Mouse (Mus musculus) liver, adult 2 months (tissue): ENCODE results near the gene Ube2h. TPM values are rescaled to one million over a fixed set of nuclear protein-coding genes. Genes with fewer than 3 reads are reported as not detected.
"Not testable (repeated sequence)": the region's sequence is repeated elsewhere in the genome, so short reads cannot be mapped to it uniquely, and the experiment has no call there.

Experiments
- DNase-seq: peaks from one replicate; pipeline ENCODE4 v3.0.0-alpha.2; 2011; ENCODE audit warnings: low read depth, low spot score; ENCODE audit errors: extremely low read depth
- H3K27ac ChIP-seq: fragments of 200-500 bp; replicated peaks from 2 replicates; pipeline ENCODE4 v1.5.1; 2012; ENCODE audit warnings: low read depth, mild to moderate bottlenecking, control low read depth, inconsistent platforms, low read length; ENCODE audit not compliant: insufficient read depth
- H3K27me3 ChIP-seq: fragments of 200-500 bp; 2 replicates; pipeline ENCODE4 v1.6.1; 2012; ENCODE audit warnings: mild to moderate bottlenecking, moderate library complexity, low read length, inconsistent platforms; ENCODE audit not compliant: control insufficient read depth, insufficient read depth
- H3K36me3 ChIP-seq: fragments of 200-500 bp; 2 replicates; pipeline ENCODE4 v1.6.1; 2012; ENCODE audit warnings: low read length, inconsistent platforms; ENCODE audit not compliant: control insufficient read depth, insufficient read depth
- H3K4me1 ChIP-seq: fragments of 200-500 bp; 2 replicates; pipeline ENCODE4 v1.6.1; 2011; ENCODE audit warnings: low read length; ENCODE audit not compliant: control insufficient read depth, insufficient read depth
- H3K4me3 ChIP-seq: fragments of 200-500 bp; 2 replicates; pipeline ENCODE4 v1.5.1; 2011; ENCODE audit warnings: low read depth, mild to moderate bottlenecking, control low read depth, low read length, moderate library complexity; ENCODE audit not compliant: insufficient read depth
- H3K79me2 ChIP-seq: fragments of 200-500 bp; 2 replicates; pipeline ENCODE4 v1.6.1; 2012; ENCODE audit warnings: inconsistent platforms, mild to moderate bottlenecking, low read length, moderate library complexity; ENCODE audit not compliant: control insufficient read depth, insufficient read depth
- H3K9ac ChIP-seq: fragments of 200-500 bp; 2 replicates; pipeline ENCODE4 v1.6.1; 2012; ENCODE audit warnings: low read depth, mild to moderate bottlenecking, control low read depth, inconsistent platforms, low read length
- CTCF ChIP-seq: fragments of 200-500 bp; IDR thresholded peaks from 2 replicates; pipeline ENCODE4 v1.5.1; 2011; ENCODE audit warnings: low read depth, low read length, control low read depth
- POLR2A ChIP-seq: fragments of 200-500 bp; IDR thresholded peaks from 2 replicates; pipeline ENCODE4 v1.6.1; 2011; ENCODE audit warnings: low read length, control low read depth; ENCODE audit not compliant: insufficient read depth; ENCODE audit errors: extremely low read depth
- WGBS: fragments of 180-500 bp; shearing (Covaris S2); methylation state at CpG from one replicate; pipeline ENCODE4 v1.1.7; 2018; 5-methylcytosine and 5-hydroxymethylcytosine counted together
- polyA plus RNA-seq: library from polyadenylated mRNA; depleted of rRNA; stranded (reverse); fragments of >200 nt; gene quantifications from 2 replicates; pipeline ENCODE4 v1.2.3, GENCODE M21; 2012
- total RNA-seq: library from RNA; depleted of rRNA; stranded (reverse); fragments of >200 nt; gene quantifications from 2 replicates; pipeline ENCODE4 v1.2.3, GENCODE M21; 2014

The Ube2h gene
- total and polyA plus RNA-seq, 2 experiments = 30.9 to 43.3 TPM

- no peak for DNase-seq
- no peak overlapping the region for H3K4me3 ChIP-seq
- no peak overlapping the region for H3K9ac ChIP-seq
- WGBS = 89% methylated on average over 4 of the region's 4 CpGs
- H3K4me1 ChIP-seq = no peaks in the 10 kb centered on the region
- H3K79me2 ChIP-seq = no peaks in the 10 kb centered on the region
- TF ChIP-seq POLR2A = no peak
- TF ChIP-seq CTCF = no peak
- H3K27ac ChIP-seq = no peak overlapping the region
- H3K27me3 ChIP-seq = no peaks in the 10 kb centered on the region
- H3K36me3 ChIP-seq = no peaks in the 10 kb centered on the region
Measured at GRCm38 (mm10) chr6:30321002-30321401, 16.7 kb upstream of the Ube2h start.

GRCm38 (mm10) chr6:30319216-30319615, 14.9 kb upstream of the Ube2h start:
- no peaks in the 10 kb centered on the region for H3K4me1 ChIP-seq
- H3K27me3 ChIP-seq = no peaks in the 10 kb centered on the region
- H3K36me3 ChIP-seq = no peaks in the 10 kb centered on the region
- WGBS = 84% methylated on average over 5 of the region's 5 CpGs
- no peak overlapping the region for H3K9ac ChIP-seq
- no peaks in the 10 kb centered on the region for H3K79me2 ChIP-seq
- no peak overlapping the region for H3K4me3 ChIP-seq
- no peak overlapping the region for H3K27ac ChIP-seq
- no peak for DNase-seq
- TF ChIP-seq CTCF (no peak), POLR2A (no peak)

DNA sequence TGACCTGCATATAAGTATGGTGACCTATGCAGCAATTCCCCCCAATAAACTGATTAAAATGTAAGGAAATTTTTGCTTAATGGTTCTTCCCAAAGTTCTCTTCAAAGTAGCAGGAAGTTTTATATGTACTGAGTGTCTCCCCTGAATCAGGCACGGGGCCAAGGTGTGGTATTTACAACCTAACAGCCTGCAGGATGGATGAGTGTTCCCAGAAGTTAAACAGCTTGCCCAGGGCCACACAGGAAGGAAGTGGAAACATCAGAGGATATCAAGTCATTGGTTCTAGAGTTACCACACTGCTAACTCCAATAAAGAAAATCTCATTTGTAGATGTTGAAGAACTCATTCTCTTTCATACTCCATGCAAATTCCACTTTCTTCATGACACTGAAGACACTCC, 7.7 kb upstream of the Ube2h start:
- no peaks in the 10 kb centered on the region for H3K4me1 ChIP-seq
- H3K4me3 ChIP-seq = no peak overlapping the region
- no peak overlapping the region for H3K27ac ChIP-seq
- WGBS = 68% methylated on average over 1 of the region's 1 CpGs
- no peak overlapping the region for H3K9ac ChIP-seq
- TF ChIP-seq CTCF = no peak
- TF ChIP-seq POLR2A = no peak
- H3K36me3 ChIP-seq = no peaks in the 10 kb centered on the region
- no peaks in the 10 kb centered on the region for H3K79me2 ChIP-seq
- H3K27me3 ChIP-seq = no peaks in the 10 kb centered on the region
- no peak for DNase-seq

GRCm38 (mm10) chr6:30308751-30309150, 4.4 kb upstream of the Ube2h start:
- WGBS = 76% methylated on average over 4 of the region's 4 CpGs
- H3K4me3 ChIP-seq = no peak overlapping the region
- no peak for TF ChIP-seq CTCF
- TF ChIP-seq POLR2A = no peak
- H3K79me2 ChIP-seq = 0 out of 2 replicates have a peak, but pooled peaks cover 3% of the 10 kb centered on the region
- no peak for DNase-seq
- no peaks in the 10 kb centered on the region for H3K27me3 ChIP-seq
- no peak overlapping the region for H3K27ac ChIP-seq
- H3K9ac ChIP-seq = no peak overlapping the region
- H3K4me1 ChIP-seq = 0 out of 2 replicates have a peak, but pooled peaks cover 2% of the 10 kb centered on the region
- no peaks in the 10 kb centered on the region for H3K36me3 ChIP-seq

DNA sequence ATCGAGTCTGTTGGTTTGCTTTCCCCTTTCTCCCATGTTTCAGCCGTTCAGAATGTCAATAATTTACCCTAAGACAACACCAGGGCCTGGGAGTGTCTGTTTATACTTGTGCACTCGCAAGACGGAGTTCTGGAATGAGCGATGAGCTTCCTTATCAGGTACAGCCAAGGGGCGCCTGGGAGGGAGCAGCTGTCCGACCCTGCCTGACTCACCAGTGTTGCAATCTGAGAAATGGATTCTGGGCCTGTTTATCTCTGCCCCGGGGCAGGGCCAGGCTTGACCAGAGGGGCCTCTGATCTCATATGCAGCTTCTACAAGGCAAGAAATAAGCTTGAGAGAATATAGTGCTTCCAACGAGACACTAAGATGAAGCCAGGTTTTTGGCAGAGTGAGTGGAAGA, 3.4 kb upstream of the Ube2h start:
- H3K79me2 ChIP-seq = peaks cover 11% of the 10 kb centered on the region; the same call in 1 of the 2 replicates
- no peak overlapping the region for H3K9ac ChIP-seq
- no peak overlapping the region for H3K4me3 ChIP-seq
- DNase-seq = peak; percentile 61
- WGBS = 10% methylated on average over 9 of the region's 9 CpGs
- H3K4me1 ChIP-seq = 0 out of 2 replicates have a peak, but pooled peaks cover 2% of the 10 kb centered on the region
- TF ChIP-seq POLR2A (no peak), CTCF (no peak)
- no peaks in the 10 kb centered on the region for H3K27me3 ChIP-seq
- H3K36me3 ChIP-seq = no peaks in the 10 kb centered on the region
- H3K27ac ChIP-seq = no peak overlapping the region

- H3K79me2 ChIP-seq = peaks cover 16% of the 10 kb centered on the region; the same call in 1 of the 2 replicates
- peak overlapping the region; percentile 93 for H3K27ac ChIP-seq
- not testable (repeated sequence) for H3K36me3 ChIP-seq, DNase-seq, H3K27me3 ChIP-seq
- peak overlapping the region; percentile 93 for H3K9ac ChIP-seq
- peak overlapping the region; percentile 69 for H3K4me3 ChIP-seq
- WGBS = 1% methylated on average over 65 of the region's 66 CpGs
- peaks cover 11% of the 10 kb centered on the region for H3K4me1 ChIP-seq
Measured at GRCm38 (mm10) chr6:30303771-30304398, 454 bp downstream of the Ube2h start.
